Mouse (Mus musculus) small intestine, adult 2 months (tissue): ENCODE measurements around the gene Map2.

Source experiments
- CTCF ChIP-seq: fragments of 200-500 bp; IDR thresholded peaks from 2 replicates; pipeline ENCODE4 v1.5.1; 2012; ENCODE audit warnings: low read depth, mild to moderate bottlenecking, control low read depth, inconsistent platforms, low read length, moderate library complexity, mixed read lengths; ENCODE audit not compliant: insufficient replicate concordance, insufficient read length; ENCODE audit errors: extremely low read depth
- POLR2A ChIP-seq: fragments of 200-500 bp; IDR thresholded peaks from 2 replicates; pipeline ENCODE4 v1.6.1; 2012; ENCODE audit warnings: low read depth, mild to moderate bottlenecking, control low read depth, inconsistent platforms, low read length, moderate library complexity

- TF ChIP-seq CTCF (no peak), POLR2A (no peak)
Observed at GRCm38 (mm10) chr1:66457747-66458146, 282.7 kb downstream of the Map2 start.
